Mouse (Mus musculus): ENCODE data around the gene Xdh.

- no peak for TF ChIP-seq CTCF (conservative IDR thresholded peaks at IDR 0.05; ENCODE audit: insufficient read depth, insufficient read length, low read depth, low read length)
- TF ChIP-seq POLR2A (IDR thresholded peaks at IDR 0.05; ENCODE audit: low read depth, low read length) = no peak
Measured at GRCm38 (mm10) chr17:73976066-73976465, 26.1 kb upstream of the Xdh start.

Data from kidney, adult 2 months (tissue).